Mouse (Mus musculus): ENCODE data around the gene Rfx5. TPM values are rescaled to one million over a fixed set of nuclear protein-coding genes. Genes with fewer than 3 reads are reported as not detected.

Rfx5 gene
- polyA plus RNA-seq, 1 experiment from 2014 or later, result 5.7 TPM

Other genes starting within 250 kb of the Rfx5 start
- gene Cgn, start 167.6 kb upstream of the Rfx5 start, polyA plus RNA-seq (2016; fragmentation: Nextera tagmentation; extraction: Ambion mirVana), result 5.0 and 8.0 TPM in 2 replicates
- 17.6 and 18.2 TPM in 2 replicates for gene Pogz, start 116.5 kb upstream of the Rfx5 start, polyA plus RNA-seq (2016; fragmentation: Nextera tagmentation; extraction: Ambion mirVana)
- gene Psmb4, start 67.1 kb upstream of the Rfx5 start, polyA plus RNA-seq (2016; fragmentation: Nextera tagmentation; extraction: Ambion mirVana), result 342 and 366 TPM in 2 replicates
- 5.1 and 7.4 TPM in 2 replicates for gene Selenbp1, start 21.0 kb upstream of the Rfx5 start, polyA plus RNA-seq (2016; fragmentation: Nextera tagmentation; extraction: Ambion mirVana)
- gene Pi4kb, start 20.7 kb downstream of the Rfx5 start, polyA plus RNA-seq (2016; fragmentation: Nextera tagmentation; extraction: Ambion mirVana), result 20.6 and 22.3 TPM in 2 replicates
- gene Zfp687, start 61.4 kb downstream of the Rfx5 start, polyA plus RNA-seq (2016; fragmentation: Nextera tagmentation; extraction: Ambion mirVana), result 40.0 and 46.5 TPM in 2 replicates
- gene Psmd4, start 88.5 kb downstream of the Rfx5 start, polyA plus RNA-seq (2016; fragmentation: Nextera tagmentation; extraction: Ambion mirVana), result 330 and 353 TPM in 2 replicates
- 19.0 and 20.1 TPM in 2 replicates for gene Pip5k1a, start 152.9 kb downstream of the Rfx5 start, polyA plus RNA-seq (2016; fragmentation: Nextera tagmentation; extraction: Ambion mirVana)
- 274 and 303 TPM in 2 replicates for gene Vps72, start 156.9 kb downstream of the Rfx5 start, polyA plus RNA-seq (2016; fragmentation: Nextera tagmentation; extraction: Ambion mirVana)
- 0.95 and 1.3 TPM in 2 replicates for gene Tmod4, start 170.4 kb downstream of the Rfx5 start, polyA plus RNA-seq (2016; fragmentation: Nextera tagmentation; extraction: Ambion mirVana)
- gene Scnm1, start 179.9 kb downstream of the Rfx5 start, polyA plus RNA-seq (2016; fragmentation: Nextera tagmentation; extraction: Ambion mirVana), result 79.2 and 94.1 TPM in 2 replicates
- gene Lysmd1, start 180.0 kb downstream of the Rfx5 start, polyA plus RNA-seq (2016; fragmentation: Nextera tagmentation; extraction: Ambion mirVana), result 13.4 and 17.2 TPM in 2 replicates
- gene Tnfaip8l2, start 188.3 kb downstream of the Rfx5 start, polyA plus RNA-seq (2016; fragmentation: Nextera tagmentation; extraction: Ambion mirVana), result 2.1 and 2.9 TPM in 2 replicates
- gene Sema6c, start 206.4 kb downstream of the Rfx5 start, polyA plus RNA-seq (2016; fragmentation: Nextera tagmentation; extraction: Ambion mirVana), result 9.9 and 24.3 TPM in 2 replicates

Measured in hindbrain, embryonic 10.5 days (tissue).